Mouse (Mus musculus): ENCODE results near the gene Fgf12. TPM values are rescaled to one million over a fixed set of nuclear protein-coding genes. Genes with fewer than 3 reads are reported as not detected.

Gene Fgf12
- polyA plus RNA-seq, 2 experiments, result 6.0 to 8.1 TPM

DNA sequence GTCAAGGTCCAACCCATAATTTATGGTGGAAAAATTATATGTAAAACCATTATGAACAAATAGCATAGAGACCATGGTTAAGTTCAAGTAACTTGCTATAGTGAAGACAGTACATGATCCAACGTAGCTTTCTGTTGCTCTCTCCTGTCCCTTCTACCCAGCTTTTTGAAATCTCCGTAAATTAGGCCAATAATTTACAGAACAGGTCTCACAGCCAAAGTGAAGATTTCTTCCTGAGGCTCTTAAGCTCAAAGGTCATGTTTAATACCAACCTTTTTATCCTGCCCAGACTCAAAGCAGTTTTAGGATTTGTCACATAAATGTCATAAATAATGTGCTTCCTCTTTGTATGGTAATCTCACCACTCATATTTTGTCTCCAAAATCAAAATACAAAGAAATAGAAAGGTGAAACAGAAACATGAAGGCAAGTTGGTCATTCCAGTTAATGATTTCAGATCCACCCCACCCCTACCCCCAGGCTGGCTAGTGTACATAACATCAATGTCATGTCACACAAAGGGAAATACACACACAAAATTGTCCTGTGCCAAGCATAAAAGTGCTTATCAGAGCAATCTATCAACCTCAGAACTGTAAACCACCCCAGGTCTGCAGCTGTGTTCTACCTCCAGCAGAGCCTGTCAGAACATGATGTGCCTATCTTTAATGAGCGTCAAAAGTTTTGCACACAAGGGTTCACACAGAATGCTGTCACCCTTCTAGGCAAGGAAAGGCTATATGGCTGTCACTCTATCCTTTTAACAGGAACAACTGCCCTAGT lies 509.8 kb downstream of the Fgf12 start:
- no peak for TF ChIP-seq POLR2A (IDR thresholded peaks at IDR 0.05; ENCODE audit: borderline replicate concordance, extremely low read depth, insufficient read depth, insufficient read length)
- H3K4me3 ChIP-seq (replicated peaks; ENCODE audit: low read length), result no peak overlapping the region
- H3K36me3 ChIP-seq (ENCODE audit: control insufficient read depth, insufficient read depth, low read length), result no peaks in the 10 kb centered on the region
- H3K9ac ChIP-seq (ENCODE audit: low read depth, low read length, severe bottlenecking), result no peak overlapping the region
- H3K27ac ChIP-seq (replicated peaks; ENCODE audit: low read depth, low read length), result no peak overlapping the region
- H3K9me3 ChIP-seq (ENCODE audit: control insufficient read depth, low read length), result no peaks in the 10 kb centered on the region
- peaks cover 3% of the 10 kb centered on the region; the same call in 1 of the 2 replicates for H3K4me1 ChIP-seq (ENCODE audit: control insufficient read depth, insufficient read depth, low read length)
- DNase-seq (ENCODE audit: low spot score) (no peak), ATAC-seq (ENCODE audit: low FRiP score, low read depth) (no peak)
- no peaks in the 10 kb centered on the region for H3K27me3 ChIP-seq (ENCODE audit: control insufficient read depth, insufficient read depth, low read length)
- WGBS, result 73% methylated on average over 3 of the region's 3 CpGs
- no peak overlapping the region for H3K4me2 ChIP-seq (replicated peaks; ENCODE audit: low read depth, low read length, severe bottlenecking)

- WGBS, result 63% methylated on average over 4 of the region's 4 CpGs
- Histone ChIP-seq H3K4me3 (replicated peaks; ENCODE audit: low read length) (no peak overlapping the region), H3K27me3 (ENCODE audit: control insufficient read depth, insufficient read depth, low read length) (no peaks in the 10 kb centered on the region), H3K4me1 (ENCODE audit: control insufficient read depth, insufficient read depth, low read length) (peaks cover 6% of the 10 kb centered on the region; the same call in 1 of the 2 replicates), H3K9me3 (ENCODE audit: control insufficient read depth, low read length) (no peaks in the 10 kb centered on the region), H3K36me3 (ENCODE audit: control insufficient read depth, insufficient read depth, low read length) (no peaks in the 10 kb centered on the region), H3K27ac (replicated peaks; ENCODE audit: low read depth, low read length) (no peak overlapping the region), H3K9ac (ENCODE audit: low read depth, low read length, severe bottlenecking) (no peak overlapping the region), H3K4me2 (replicated peaks; ENCODE audit: low read depth, low read length, severe bottlenecking) (no peak overlapping the region)
- no peak for TF ChIP-seq POLR2A (IDR thresholded peaks at IDR 0.05; ENCODE audit: borderline replicate concordance, extremely low read depth, insufficient read depth, insufficient read length)
- DNase-seq (ENCODE audit: low spot score) (no peak), ATAC-seq (ENCODE audit: low FRiP score, low read depth) (no peak)
Observed at GRCm38 (mm10) chr16:28239382-28239781, 513.5 kb downstream of the Fgf12 start.

DNA sequence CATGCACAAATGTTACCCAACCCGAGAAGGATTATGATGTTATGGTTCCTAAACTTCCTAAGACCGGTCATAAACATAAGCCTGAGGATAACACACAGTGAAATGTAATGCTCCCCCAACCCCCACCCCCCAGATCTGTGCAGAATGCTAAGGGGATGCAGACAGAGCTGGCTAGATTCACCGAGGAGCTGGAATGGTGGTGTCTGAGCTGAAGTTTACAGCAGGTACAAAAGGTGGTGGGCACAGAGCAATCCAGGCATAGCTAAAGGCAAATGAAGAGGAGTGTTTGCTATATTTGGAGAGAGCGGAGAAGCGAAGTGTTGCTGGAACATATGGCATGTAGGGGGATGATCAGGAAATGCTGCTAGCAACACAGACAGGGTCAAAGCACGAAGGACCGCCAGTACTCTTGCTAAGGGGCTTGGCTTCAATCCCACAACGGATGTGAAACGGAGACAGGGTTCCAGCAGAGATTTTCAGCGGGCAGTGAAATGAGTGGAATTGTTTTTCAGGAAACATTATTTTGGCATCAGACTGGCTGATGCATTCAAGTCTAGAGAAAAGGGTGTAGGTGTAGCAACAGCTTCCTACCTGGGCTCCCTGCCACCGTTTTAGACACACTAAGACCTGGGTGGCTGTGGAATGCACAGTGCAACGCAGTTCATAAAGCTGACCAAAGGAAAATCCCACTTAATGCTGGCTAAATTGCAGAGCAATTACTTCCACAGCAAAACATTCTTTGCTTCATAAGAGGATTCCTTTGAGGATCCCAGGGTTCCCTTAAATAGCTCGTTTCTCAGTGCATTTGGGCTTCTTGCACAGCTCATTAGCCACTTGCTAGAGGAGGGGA lies 514.6 kb downstream of the Fgf12 start:
- H3K36me3 ChIP-seq (ENCODE audit: control insufficient read depth, insufficient read depth, low read length), result no peaks in the 10 kb centered on the region
- no peaks in the 10 kb centered on the region for H3K9me3 ChIP-seq (ENCODE audit: control insufficient read depth, low read length)
- WGBS, result 26% methylated on average over 13 of the region's 13 CpGs
- H3K4me3 ChIP-seq (replicated peaks; ENCODE audit: low read length), result no peak overlapping the region
- no peak overlapping the region for H3K9ac ChIP-seq (ENCODE audit: low read depth, low read length, severe bottlenecking)
- H3K27ac ChIP-seq (replicated peaks; ENCODE audit: low read depth, low read length), result no peak overlapping the region
- peak overlapping the region; percentile 30; the same call in 1 of the 2 replicates for H3K4me2 ChIP-seq (replicated peaks; ENCODE audit: low read depth, low read length, severe bottlenecking)
- TF ChIP-seq POLR2A (IDR thresholded peaks at IDR 0.05; ENCODE audit: borderline replicate concordance, extremely low read depth, insufficient read depth, insufficient read length), result no peak
- ATAC-seq (ENCODE audit: low FRiP score, low read depth) (peak; percentile 84), DNase-seq (ENCODE audit: low spot score) (peak; percentile 49)
- H3K27me3 ChIP-seq (ENCODE audit: control insufficient read depth, insufficient read depth, low read length), result no peaks in the 10 kb centered on the region
- H3K4me1 ChIP-seq (ENCODE audit: control insufficient read depth, insufficient read depth, low read length), result peaks cover 6% of the 10 kb centered on the region; the same call in 1 of the 2 replicates

DNA sequence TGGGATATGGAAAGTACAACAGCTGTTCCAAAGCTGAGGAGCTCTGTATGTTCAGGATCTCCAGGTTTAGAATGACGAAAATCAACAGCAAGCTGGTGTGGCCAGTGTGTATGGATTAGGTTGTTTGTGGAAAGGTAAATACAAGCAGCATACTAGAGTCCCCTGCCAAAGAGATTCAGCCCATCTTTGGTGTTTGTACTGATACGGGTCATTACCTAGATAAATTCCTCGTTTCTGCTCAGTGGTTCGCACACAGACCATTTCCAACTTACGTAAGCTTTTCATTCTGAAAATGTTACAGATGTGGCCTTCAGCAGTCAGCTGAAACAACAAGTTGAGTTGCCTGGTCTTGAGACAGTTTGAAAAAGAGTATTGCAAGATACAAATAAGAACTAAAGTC lies 536.9 kb downstream of the Fgf12 start:
- WGBS, result 76% methylated on average over 5 of the region's 5 CpGs
- ATAC-seq (ENCODE audit: low FRiP score, low read depth) (no peak), DNase-seq (ENCODE audit: low spot score) (no peak)
- Histone ChIP-seq H3K4me2 (replicated peaks; ENCODE audit: low read depth, low read length, severe bottlenecking) (no peak overlapping the region), H3K9ac (ENCODE audit: low read depth, low read length, severe bottlenecking) (no peak overlapping the region), H3K9me3 (ENCODE audit: control insufficient read depth, low read length) (no peaks in the 10 kb centered on the region), H3K27me3 (ENCODE audit: control insufficient read depth, insufficient read depth, low read length) (no peaks in the 10 kb centered on the region), H3K4me1 (ENCODE audit: control insufficient read depth, insufficient read depth, low read length) (no peaks in the 10 kb centered on the region), H3K27ac (replicated peaks; ENCODE audit: low read depth, low read length) (no peak overlapping the region), H3K36me3 (ENCODE audit: control insufficient read depth, insufficient read depth, low read length) (no peaks in the 10 kb centered on the region), H3K4me3 (replicated peaks; ENCODE audit: low read length) (no peak overlapping the region)
- no peak for TF ChIP-seq POLR2A (IDR thresholded peaks at IDR 0.05; ENCODE audit: borderline replicate concordance, extremely low read depth, insufficient read depth, insufficient read length)

- no peak for TF ChIP-seq POLR2A (IDR thresholded peaks at IDR 0.05; ENCODE audit: borderline replicate concordance, extremely low read depth, insufficient read depth, insufficient read length)
- ATAC-seq (ENCODE audit: low FRiP score, low read depth) (no peak), DNase-seq (ENCODE audit: low spot score) (no peak)
- H3K36me3 ChIP-seq (ENCODE audit: control insufficient read depth, insufficient read depth, low read length), result no peaks in the 10 kb centered on the region
- no peaks in the 10 kb centered on the region for H3K9me3 ChIP-seq (ENCODE audit: control insufficient read depth, low read length)
- no peak overlapping the region for H3K9ac ChIP-seq (ENCODE audit: low read depth, low read length, severe bottlenecking)
- H3K27me3 ChIP-seq (ENCODE audit: control insufficient read depth, insufficient read depth, low read length), result no peaks in the 10 kb centered on the region
- H3K4me3 ChIP-seq (replicated peaks; ENCODE audit: low read length), result no peak overlapping the region
- H3K4me2 ChIP-seq (replicated peaks; ENCODE audit: low read depth, low read length, severe bottlenecking), result no peak overlapping the region
- WGBS, result 73% methylated on average over 1 of the region's 1 CpGs
- no peak overlapping the region for H3K27ac ChIP-seq (replicated peaks; ENCODE audit: low read depth, low read length)
- H3K4me1 ChIP-seq (ENCODE audit: control insufficient read depth, insufficient read depth, low read length), result no peaks in the 10 kb centered on the region
Observed at GRCm38 (mm10) chr16:28212411-28212810, 540.5 kb downstream of the Fgf12 start.

All from limb, embryonic 14.5 days (tissue).